Mouse (Mus musculus) ovary, adult 2 months (tissue): ENCODE results near the gene Vkorc1. TPM values are rescaled to one million over a fixed set of nuclear protein-coding genes. Genes with fewer than 3 reads are reported as not detected.

Experiments
- polyA plus RNA-seq: library from polyadenylated mRNA; depleted of rRNA; stranded (reverse); fragments of >200 nt; gene quantifications from 2 replicates; pipeline ENCODE4 v1.2.3, GENCODE M21; 2012; rRNA removed

Gene Vkorc1
- 241 and 372 TPM in 2 replicates for polyA plus RNA-seq

GRCm38 (mm10) chr7:127895442-127895841 is at the start of gene Vkorc1, which contains the start of gene Gm21974:
Gene Vkorc1, minus strand, starts transcription at chr7:127895617.
Gene Gm21974, minus strand, starts transcription at chr7:127895454.

DNA sequence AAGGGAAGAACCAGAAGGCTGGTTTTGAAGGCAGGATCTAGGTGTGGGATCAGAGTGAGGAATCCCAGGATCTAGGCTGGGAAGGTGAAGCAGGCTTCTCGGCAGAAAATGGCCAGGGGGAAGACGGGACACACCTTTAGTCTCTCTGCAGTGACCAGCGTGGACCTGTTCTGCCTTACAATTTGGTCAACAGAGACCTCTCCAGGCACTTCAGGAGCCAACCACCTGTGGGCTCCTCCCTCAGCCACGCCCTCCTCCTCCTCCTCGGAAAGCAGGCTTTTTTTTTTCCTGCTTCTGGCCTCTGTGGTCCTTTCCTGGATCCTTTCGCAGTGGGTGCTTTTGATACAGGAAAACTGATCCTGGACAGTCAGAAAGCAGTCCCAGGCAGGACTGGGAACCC is 34.5 kb upstream of the Vkorc1 start, which contains the start of gene Prss8:
Gene Prss8, minus strand, starts transcription at position 182 of the 400 bp plus-strand sequence.

DNA sequence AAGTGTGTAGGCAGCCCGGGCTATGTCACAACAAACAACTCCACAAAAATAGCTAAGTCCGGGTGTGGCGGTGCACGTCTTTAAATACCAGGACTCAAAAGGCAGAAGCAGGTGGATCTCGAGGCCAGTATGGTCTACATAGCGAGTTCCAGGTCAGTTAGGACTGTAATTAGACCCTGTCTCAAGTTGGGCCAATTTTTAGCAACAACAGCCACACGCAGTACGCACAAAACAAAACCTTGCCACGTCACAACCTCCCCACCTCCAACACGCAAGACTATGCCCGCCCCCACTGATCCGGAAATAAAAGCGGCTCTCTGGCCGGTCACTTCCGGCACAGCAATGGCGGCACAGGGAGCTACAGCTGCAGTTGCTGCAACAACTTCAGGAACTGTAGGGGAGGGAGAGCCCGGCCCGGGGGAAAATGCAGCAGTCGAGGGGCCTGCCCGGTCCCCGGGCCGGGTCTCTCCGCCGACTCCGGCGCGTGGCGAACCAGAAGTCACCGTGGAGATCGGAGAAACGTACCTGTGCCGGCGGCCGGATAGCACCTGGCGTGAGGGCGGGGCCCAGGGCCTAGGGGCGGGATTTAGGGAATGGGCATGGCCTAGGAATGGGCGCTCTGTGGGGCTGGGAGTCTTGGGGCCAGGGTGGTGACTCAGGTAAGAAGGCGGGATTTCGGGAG is 16.9 kb upstream of the Vkorc1 start, which contains the start of gene Kat8:
Gene Kat8, plus strand, starts transcription at position 327 of the 682 bp plus-strand sequence.

GRCm38 (mm10) chr7:127903971-127904796 is 8.8 kb upstream of the Vkorc1 start, which contains the start of gene Bckdk:
Gene Bckdk, plus strand, starts transcription at chr7:127904082.

DNA sequence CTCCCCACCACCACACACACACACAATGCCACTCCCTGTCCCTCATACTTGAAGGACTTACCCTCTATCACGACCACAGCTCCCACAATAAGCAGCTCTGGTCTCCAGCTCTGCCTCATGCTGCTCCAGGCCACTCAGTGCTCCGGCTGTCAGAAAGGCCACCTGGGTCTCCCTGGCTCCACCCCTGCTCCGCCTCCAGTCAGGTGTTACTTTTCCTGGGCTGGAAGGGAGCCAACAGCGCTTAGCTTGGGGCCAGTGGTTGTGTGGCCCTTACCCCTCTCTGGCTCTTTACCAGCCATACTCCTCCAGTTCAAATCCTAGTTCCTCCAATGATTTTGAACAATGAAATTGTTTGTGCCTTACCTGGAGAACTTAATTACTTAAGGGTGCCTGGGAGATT is 4.6 kb downstream of the Vkorc1 start, which contains the start of gene Prss53:
Gene Prss53, minus strand, starts transcription at position 173 of the 400 bp plus-strand sequence.

GRCm38 (mm10) chr7:127876467-127877348 is 18.7 kb downstream of the Vkorc1 start, which contains the start of gene Zfp668:
Gene Zfp668, minus strand, starts transcription at chr7:127876828.

DNA sequence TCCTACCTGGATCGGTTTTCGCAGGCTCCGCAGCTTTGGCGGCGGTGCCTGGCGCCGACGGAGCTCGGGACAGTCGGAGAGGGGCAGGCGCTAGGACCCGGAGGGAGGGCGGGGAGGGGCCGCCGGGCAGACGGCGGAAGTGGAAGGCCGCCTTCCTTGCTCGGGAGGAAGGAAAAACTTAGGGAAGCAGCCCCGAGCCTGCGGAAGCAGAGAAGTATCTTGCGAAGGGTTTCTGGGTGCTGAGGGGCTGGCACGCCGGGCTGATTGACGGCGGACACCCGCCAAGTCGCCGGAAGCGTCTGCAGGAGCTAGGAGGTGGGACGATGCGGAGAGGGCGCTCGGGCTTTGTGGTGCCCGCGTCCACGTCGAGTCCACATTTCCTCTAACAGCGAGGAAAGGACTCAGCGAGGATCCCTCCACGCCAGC is 19.4 kb downstream of the Vkorc1 start, which contains the start of gene Zfp646:
Gene Zfp646, plus strand, starts transcription at position 181 of the 426 bp plus-strand sequence.

Other genes with a start within 250 kb of the Vkorc1 start
- 67.7 and 78.2 TPM in 2 replicates for gene Bcl7c, start 186.7 kb downstream of the Vkorc1 start, polyA plus RNA-seq
- gene Ctf1, start 182.9 kb downstream of the Vkorc1 start, polyA plus RNA-seq = 33.4 and 51.7 TPM in 2 replicates
- 0.27 and 0.30 TPM in 2 replicates for gene Ctf2, start 163.5 kb downstream of the Vkorc1 start, polyA plus RNA-seq
- gene Fbxl19, start 151.1 kb downstream of the Vkorc1 start, polyA plus RNA-seq = 68.7 and 76.0 TPM in 2 replicates
- gene Orai3, start 125.8 kb downstream of the Vkorc1 start, polyA plus RNA-seq = 51.2 and 60.6 TPM in 2 replicates
- 9.9 and 12.3 TPM in 2 replicates for gene Setd1a, start 118.9 kb downstream of the Vkorc1 start, polyA plus RNA-seq
- gene Gm49388, start 110.0 kb downstream of the Vkorc1 start, polyA plus RNA-seq = 0.06 TPM in 1 of 2 replicates, not detected in the other
- 78.5 and 87.3 TPM in 2 replicates for gene Hsd3b7, start 95.0 kb downstream of the Vkorc1 start, polyA plus RNA-seq
- gene Stx4a, start 71.3 kb downstream of the Vkorc1 start, polyA plus RNA-seq = 66.0 and 82.3 TPM in 2 replicates
- 15.2 and 17.7 TPM in 2 replicates for gene Stx1b, start 71.1 kb downstream of the Vkorc1 start, polyA plus RNA-seq
- gene Zfp646, start 19.4 kb downstream of the Vkorc1 start, polyA plus RNA-seq = 23.0 and 25.1 TPM in 2 replicates
- gene Zfp668, start 18.8 kb downstream of the Vkorc1 start, polyA plus RNA-seq = 11.1 and 14.6 TPM in 2 replicates
- 6.7 and 8.5 TPM in 2 replicates for gene Prss53, start 4.6 kb downstream of the Vkorc1 start, polyA plus RNA-seq
- gene Gm21974, start 163 bp downstream of the Vkorc1 start, polyA plus RNA-seq = not detected in 2 replicates
- 99.5 and 124 TPM in 2 replicates for gene Bckdk, start 8.5 kb upstream of the Vkorc1 start, polyA plus RNA-seq
- gene Kat8, start 16.9 kb upstream of the Vkorc1 start, polyA plus RNA-seq = 18.4 and 22.3 TPM in 2 replicates
- 44.6 and 45.0 TPM in 2 replicates for gene Prss8, start 34.5 kb upstream of the Vkorc1 start, polyA plus RNA-seq
- 29.0 and 31.2 TPM in 2 replicates for gene Prss36, start 51.1 kb upstream of the Vkorc1 start, polyA plus RNA-seq
- gene Fus, start 71.8 kb upstream of the Vkorc1 start, polyA plus RNA-seq = 304 and 455 TPM in 2 replicates
- 60.1 and 71.2 TPM in 2 replicates for gene Pycard, start 98.2 kb upstream of the Vkorc1 start, polyA plus RNA-seq
- 0.97 and 1.1 TPM in 2 replicates for gene Trim72, start 108.3 kb upstream of the Vkorc1 start, polyA plus RNA-seq
- 5.6 and 6.6 TPM in 2 replicates for gene Itgam, start 167.0 kb upstream of the Vkorc1 start, polyA plus RNA-seq
- gene Gm49368, start 167.1 kb upstream of the Vkorc1 start, polyA plus RNA-seq = 0.03 TPM in 1 of 2 replicates, not detected in the other
- 2.1 and 2.3 TPM in 2 replicates for gene Itgax, start 233.9 kb upstream of the Vkorc1 start, polyA plus RNA-seq